Mouse (Mus musculus) fat pad, adult 2 months (tissue): ENCODE measurements at regions not wholly inside any gene's neighbourhood (a gene's known extent, or its start where the extent isn't known, plus 50 kb on each side); places are given as distances from the start of the nearest gene placed in this dataset.
"Not testable (repeated sequence)": the region's sequence is repeated elsewhere in the genome, so short reads cannot be mapped to it uniquely, and the experiment has no call there.

ENCODE experiments used
- DNase-seq: peaks from one replicate; pipeline ENCODE4 v3.0.0-alpha.2; 2011; ENCODE audit warnings: low read depth, low spot score; ENCODE audit errors: extremely low read depth

GRCm38 (mm10) chr12:39621266-39621665, 416.6 kb downstream of the Arl4a start:
- no peak for DNase-seq

- DNase-seq, result no peak
Observed at GRCm38 (mm10) chr12:39605289-39605688, 432.5 kb downstream of the Arl4a start.

GRCm38 (mm10) chr12:39604723-39605122, 433.1 kb downstream of the Arl4a start:
- DNase-seq, result no peak

- no peak for DNase-seq
Observed at GRCm38 (mm10) chr12:39594726-39595125, 443.1 kb downstream of the Arl4a start.

GRCm38 (mm10) chr12:39593781-39594180, 444.0 kb downstream of the Arl4a start:
- not testable (repeated sequence) for DNase-seq

- DNase-seq, result no peak
Observed at GRCm38 (mm10) chr12:39587204-39587909, 450.5 kb downstream of the Arl4a start.

- DNase-seq, result no peak
Observed at GRCm38 (mm10) chr12:39586163-39586562, 451.7 kb downstream of the Arl4a start.

GRCm38 (mm10) chr12:39577610-39578009, 460.2 kb downstream of the Arl4a start:
- DNase-seq, result no peak

GRCm38 (mm10) chr12:39572802-39573201, 465.0 kb downstream of the Arl4a start:
- DNase-seq, result no peak

GRCm38 (mm10) chr12:39572147-39572546, 465.7 kb downstream of the Arl4a start:
- no peak for DNase-seq

- DNase-seq, result no peak
Observed at GRCm38 (mm10) chr12:39560734-39561446, 476.9 kb downstream of the Arl4a start.

GRCm38 (mm10) chr12:39558491-39558890, 479.3 kb downstream of the Arl4a start:
- DNase-seq, result no peak

GRCm38 (mm10) chr12:39536326-39536725, 501.5 kb downstream of the Arl4a start:
- DNase-seq, result no peak

GRCm38 (mm10) chr12:39528121-39528520, 509.7 kb downstream of the Arl4a start:
- DNase-seq, result no peak

GRCm38 (mm10) chr12:39527216-39527600, 510.6 kb downstream of the Arl4a start:
- DNase-seq, result no peak

- DNase-seq, result no peak
Observed at GRCm38 (mm10) chr12:39526535-39527215, 511.1 kb downstream of the Arl4a start.

- no peak for DNase-seq
Observed at GRCm38 (mm10) chr12:39515690-39516089, 522.1 kb downstream of the Arl4a start.

GRCm38 (mm10) chr12:39510855-39511254, 527.0 kb downstream of the Arl4a start:
- no peak for DNase-seq

GRCm38 (mm10) chr12:39510073-39510812, 527.6 kb downstream of the Arl4a start:
- DNase-seq, result no peak

- DNase-seq, result no peak
Observed at GRCm38 (mm10) chr12:39496203-39496602, 541.6 kb downstream of the Arl4a start.

GRCm38 (mm10) chr12:39493578-39494218, 544.1 kb downstream of the Arl4a start:
- DNase-seq, result no peak
